Mouse (Mus musculus) heart, embryonic 15.5 days (tissue): ENCODE data around the gene Mmp9. TPM values are rescaled to one million over a fixed set of nuclear protein-coding genes. Genes with fewer than 3 reads are reported as not detected.

Experiments used
- ATAC-seq: fragments of 200-750 bp; cut with Nextera tagmentation; replicated peaks from 2 replicates; pipeline ENCODE4 v1.8.0; 2017; ENCODE audit warnings: low read depth, moderate TSS enrichment; ENCODE audit not compliant: insufficient number of reproducible peaks, insufficient read depth, low FRiP score
- H3K27ac ChIP-seq: fragments of 300-500 bp; sonication (generic); 2 replicates; pipeline ENCODE4 v1.5.1; 2015; ENCODE audit warnings: mild to moderate bottlenecking, inconsistent platforms
- H3K27me3 ChIP-seq: fragments of 300-500 bp; sonication (generic); 2 replicates; pipeline ENCODE4 v1.6.1; 2015; ENCODE audit warnings: inconsistent platforms
- H3K36me3 ChIP-seq: fragments of 300-500 bp; sonication (generic); 2 replicates; pipeline ENCODE4 v1.6.1; 2015; ENCODE audit warnings: mild to moderate bottlenecking, inconsistent platforms
- H3K4me1 ChIP-seq: fragments of 300-500 bp; sonication (generic); replicated peaks from 2 replicates; pipeline ENCODE4 v1.6.1; 2015; ENCODE audit warnings: inconsistent platforms
- H3K4me2 ChIP-seq: fragments of 300-500 bp; sonication (generic); 2 replicates; pipeline ENCODE4 v1.6.1; 2015; ENCODE audit warnings: inconsistent platforms, mild to moderate bottlenecking, moderate library complexity
- H3K4me3 ChIP-seq: fragments of 300-500 bp; sonication (generic); 2 replicates; pipeline ENCODE4 v1.5.1; 2015; ENCODE audit warnings: mild to moderate bottlenecking, inconsistent platforms
- H3K9ac ChIP-seq: fragments of 300-500 bp; sonication (generic); 2 replicates; pipeline ENCODE4 v1.6.1; 2015; ENCODE audit warnings: mild to moderate bottlenecking, inconsistent platforms
- H3K9me3 ChIP-seq: fragments of 300-500 bp; sonication (generic); replicated peaks from 2 replicates; pipeline ENCODE4 v1.6.1; 2016; ENCODE audit warnings: inconsistent platforms
- WGBS: fragments of 180-500 bp; shearing (Covaris S2); methylation state at CpG from one replicate; pipeline ENCODE4 v1.1.7; 2015; ENCODE audit warnings: mixed read lengths; 5-methylcytosine and 5-hydroxymethylcytosine counted together
- polyA plus RNA-seq: library from polyadenylated mRNA; unstranded; fragments of >200 nt; fragmentation: Nextera tagmentation; extraction: Ambion mirVana; gene quantifications from 2 replicates; pipeline ENCODE4 v1.2.1, GENCODE M21; 2015

The Mmp9 gene
- polyA plus RNA-seq, 1 experiment from 2014 or later = 0.81 TPM

- no peak for ATAC-seq
- Histone ChIP-seq H3K4me1 (no peaks in the 10 kb centered on the region), H3K27ac (no peak overlapping the region), H3K9me3 (peaks cover 5% of the 10 kb centered on the region; the same call in 1 of the 2 replicates), H3K4me3 (no peak overlapping the region), H3K9ac (no peak overlapping the region), H3K36me3 (peaks cover 93% of the 10 kb centered on the region), H3K4me2 (no peak overlapping the region), H3K27me3 (no peaks in the 10 kb centered on the region)
- 92% methylated on average over 13 of the region's 13 CpGs for WGBS
These were observed 39.2 kb upstream of the Mmp9 start for GRCm38 (mm10) chr2:164901380-164901779.

DNA sequence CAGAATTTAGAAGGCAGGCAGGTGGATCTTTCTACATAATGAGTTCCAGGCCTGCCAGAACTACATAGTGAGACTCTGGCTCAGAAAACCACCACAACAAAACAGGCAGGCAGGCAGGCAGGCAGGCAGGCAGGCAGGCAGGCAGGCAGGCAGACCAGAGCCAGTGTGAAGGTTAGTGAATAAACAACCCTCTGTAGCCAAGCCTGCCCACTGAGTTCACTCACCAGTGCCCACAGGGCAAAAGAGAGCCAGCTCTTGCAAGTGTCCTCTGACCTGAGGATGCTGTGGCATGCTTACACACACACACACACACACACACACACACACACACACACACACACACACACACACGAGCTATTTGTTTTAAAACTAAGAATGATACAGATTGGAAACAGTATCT, 37.1 kb upstream of the Mmp9 start:
- H3K27me3 ChIP-seq = no peaks in the 10 kb centered on the region
- 88% methylated on average over 1 of the region's 1 CpGs for WGBS
- H3K36me3 ChIP-seq = peaks cover 94% of the 10 kb centered on the region
- no peak for ATAC-seq
- H3K4me1 ChIP-seq = no peaks in the 10 kb centered on the region
- H3K9ac ChIP-seq = no peak overlapping the region
- peaks cover 5% of the 10 kb centered on the region; the same call in 1 of the 2 replicates for H3K9me3 ChIP-seq
- no peak overlapping the region for H3K4me2 ChIP-seq
- H3K4me3 ChIP-seq = no peak overlapping the region
- H3K27ac ChIP-seq = no peak overlapping the region

DNA sequence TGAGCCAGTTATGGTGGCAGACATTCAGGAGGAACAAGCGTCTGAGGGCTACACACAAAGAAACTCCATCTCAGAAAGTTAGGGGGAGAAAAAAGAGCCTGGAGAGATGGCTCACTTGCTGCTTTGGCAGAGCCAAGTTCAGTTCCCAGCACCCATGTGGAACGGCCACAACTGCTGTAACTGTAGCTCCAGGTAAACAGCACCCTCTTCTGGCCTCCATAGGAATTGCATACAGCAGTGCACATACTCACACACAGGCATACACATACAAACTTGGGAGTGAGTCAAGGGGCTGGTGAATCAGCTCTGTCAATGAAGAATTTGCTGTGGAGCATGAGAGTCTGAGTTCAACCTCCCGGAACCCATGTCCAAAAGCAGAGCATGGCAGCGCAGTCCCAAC, 34.5 kb upstream of the Mmp9 start:
- ATAC-seq = no peak
- Histone ChIP-seq H3K9ac (no peak overlapping the region), H3K27me3 (no peaks in the 10 kb centered on the region), H3K9me3 (peaks cover 5% of the 10 kb centered on the region; the same call in 1 of the 2 replicates), H3K4me2 (no peak overlapping the region), H3K4me3 (no peak overlapping the region), H3K36me3 (peaks cover 78% of the 10 kb centered on the region), H3K27ac (no peak overlapping the region), H3K4me1 (peaks cover 15% of the 10 kb centered on the region)
- 97% methylated on average over 4 of the region's 4 CpGs for WGBS

DNA sequence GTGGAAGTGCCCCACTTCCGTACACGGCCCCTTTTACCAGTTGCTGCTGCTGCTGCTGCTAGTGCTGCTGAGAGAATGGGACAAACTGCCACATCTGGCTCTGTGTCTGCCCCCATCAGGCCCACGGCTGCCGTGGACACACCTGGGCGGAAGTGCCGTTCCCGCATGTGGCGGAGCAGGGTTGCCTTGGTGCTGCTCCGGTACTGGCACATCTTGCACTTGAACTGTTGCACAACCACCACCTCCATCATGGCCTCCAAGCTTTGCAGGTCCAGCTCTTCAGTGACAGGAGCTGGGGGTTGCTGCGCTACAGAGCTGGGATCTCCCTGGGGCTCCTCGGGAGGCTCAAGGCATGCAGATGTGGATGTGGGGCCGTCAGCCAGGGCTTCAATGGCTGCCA, 33.1 kb upstream of the Mmp9 start:
- Histone ChIP-seq H3K4me2 (no peak overlapping the region), H3K36me3 (peaks cover 63% of the 10 kb centered on the region), H3K9ac (no peak overlapping the region), H3K27ac (no peak overlapping the region), H3K27me3 (no peaks in the 10 kb centered on the region), H3K4me3 (no peak overlapping the region), H3K4me1 (peaks cover 19% of the 10 kb centered on the region), H3K9me3 (peaks cover 5% of the 10 kb centered on the region; the same call in 1 of the 2 replicates)
- no peak for ATAC-seq
- WGBS = 95% methylated on average over 12 of the region's 12 CpGs

GRCm38 (mm10) chr2:164908011-164908410, 32.6 kb upstream of the Mmp9 start:
- Histone ChIP-seq H3K27me3 (no peaks in the 10 kb centered on the region), H3K36me3 (peaks cover 58% of the 10 kb centered on the region), H3K9ac (no peak overlapping the region), H3K4me3 (no peak overlapping the region), H3K4me2 (no peak overlapping the region), H3K9me3 (peaks cover 5% of the 10 kb centered on the region; the same call in 1 of the 2 replicates), H3K4me1 (peaks cover 23% of the 10 kb centered on the region), H3K27ac (no peak overlapping the region)
- WGBS = 97% methylated on average over 5 of the region's 5 CpGs
- ATAC-seq = no peak

- Histone ChIP-seq H3K27me3 (no peaks in the 10 kb centered on the region), H3K9ac (no peak overlapping the region), H3K36me3 (peaks cover 52% of the 10 kb centered on the region), H3K4me2 (peak overlapping the region; percentile 4; the same call in 1 of the 2 replicates), H3K27ac (no peak overlapping the region), H3K9me3 (peaks cover 5% of the 10 kb centered on the region; the same call in 1 of the 2 replicates), H3K4me3 (0 out of 2 replicates have a peak overlapping the region, but pooled peaks have one; percentile 71), H3K4me1 (peaks cover 27% of the 10 kb centered on the region)
- ATAC-seq = no peak
- WGBS = 86% methylated on average over 3 of the region's 3 CpGs
These were observed 31.5 kb upstream of the Mmp9 start for GRCm38 (mm10) chr2:164909100-164909499.

- no peaks in the 10 kb centered on the region for H3K27me3 ChIP-seq
- no peak for ATAC-seq
- 0 out of 2 replicates have a peak overlapping the region, but pooled peaks have one; percentile 30 for H3K27ac ChIP-seq
- H3K4me2 ChIP-seq = peak overlapping the region; percentile 82
- peaks cover 48% of the 10 kb centered on the region for H3K36me3 ChIP-seq
- H3K9me3 ChIP-seq = peaks cover 5% of the 10 kb centered on the region; the same call in 1 of the 2 replicates
- 73% methylated on average over 1 of the region's 1 CpGs for WGBS
- peaks cover 27% of the 10 kb centered on the region for H3K4me1 ChIP-seq
- peak overlapping the region; percentile 78 for H3K9ac ChIP-seq
- peak overlapping the region; percentile 71 for H3K4me3 ChIP-seq
These were observed 31.0 kb upstream of the Mmp9 start for GRCm38 (mm10) chr2:164909542-164909941.

DNA sequence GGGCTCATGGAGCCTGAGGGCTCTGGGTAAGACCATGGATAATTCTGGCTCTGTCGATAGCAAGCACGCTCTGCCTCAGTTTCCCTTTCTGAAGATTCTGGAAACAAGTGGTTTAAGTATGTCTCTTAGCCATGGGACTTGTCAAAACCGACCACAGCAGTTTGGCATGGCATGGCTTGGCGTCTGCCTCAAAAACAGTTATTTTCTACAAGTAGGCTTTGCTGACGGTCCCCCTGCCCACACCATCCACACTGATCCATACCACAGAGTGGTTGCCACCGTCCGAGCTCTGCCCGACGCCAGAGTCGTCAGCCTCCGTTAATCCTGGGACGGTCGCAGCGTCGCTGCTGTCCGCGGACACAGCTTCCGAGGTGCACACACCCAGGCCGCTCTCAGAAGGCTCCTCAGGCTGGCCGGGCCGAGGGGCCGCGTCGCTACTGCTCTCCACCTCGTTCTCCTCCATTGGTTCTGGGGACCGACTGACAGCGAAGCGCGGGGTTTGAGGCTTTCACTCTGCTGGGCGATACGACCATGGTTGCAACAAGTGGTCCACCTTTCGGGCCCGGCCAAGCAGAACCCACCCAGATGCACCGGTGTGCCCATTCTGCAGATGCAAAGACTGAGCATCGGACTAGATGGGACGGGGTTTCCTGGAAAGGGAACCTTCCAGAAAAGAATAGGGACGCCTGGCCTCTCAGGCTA, 30.1 kb upstream of the Mmp9 start:
- peak overlapping the region; percentile 71 for H3K4me3 ChIP-seq
- peaks cover 27% of the 10 kb centered on the region for H3K4me1 ChIP-seq
- peak overlapping the region; percentile 82 for H3K4me2 ChIP-seq
- peak; percentile 1; the same call in 1 of the 2 replicates for ATAC-seq
- 3% methylated on average over 37 of the region's 37 CpGs for WGBS
- H3K27ac ChIP-seq = peak overlapping the region; percentile 98
- H3K9ac ChIP-seq = peak overlapping the region; percentile 78
- no peaks in the 10 kb centered on the region for H3K27me3 ChIP-seq
- peaks cover 38% of the 10 kb centered on the region for H3K36me3 ChIP-seq
- peaks cover 5% of the 10 kb centered on the region; the same call in 1 of the 2 replicates for H3K9me3 ChIP-seq

DNA sequence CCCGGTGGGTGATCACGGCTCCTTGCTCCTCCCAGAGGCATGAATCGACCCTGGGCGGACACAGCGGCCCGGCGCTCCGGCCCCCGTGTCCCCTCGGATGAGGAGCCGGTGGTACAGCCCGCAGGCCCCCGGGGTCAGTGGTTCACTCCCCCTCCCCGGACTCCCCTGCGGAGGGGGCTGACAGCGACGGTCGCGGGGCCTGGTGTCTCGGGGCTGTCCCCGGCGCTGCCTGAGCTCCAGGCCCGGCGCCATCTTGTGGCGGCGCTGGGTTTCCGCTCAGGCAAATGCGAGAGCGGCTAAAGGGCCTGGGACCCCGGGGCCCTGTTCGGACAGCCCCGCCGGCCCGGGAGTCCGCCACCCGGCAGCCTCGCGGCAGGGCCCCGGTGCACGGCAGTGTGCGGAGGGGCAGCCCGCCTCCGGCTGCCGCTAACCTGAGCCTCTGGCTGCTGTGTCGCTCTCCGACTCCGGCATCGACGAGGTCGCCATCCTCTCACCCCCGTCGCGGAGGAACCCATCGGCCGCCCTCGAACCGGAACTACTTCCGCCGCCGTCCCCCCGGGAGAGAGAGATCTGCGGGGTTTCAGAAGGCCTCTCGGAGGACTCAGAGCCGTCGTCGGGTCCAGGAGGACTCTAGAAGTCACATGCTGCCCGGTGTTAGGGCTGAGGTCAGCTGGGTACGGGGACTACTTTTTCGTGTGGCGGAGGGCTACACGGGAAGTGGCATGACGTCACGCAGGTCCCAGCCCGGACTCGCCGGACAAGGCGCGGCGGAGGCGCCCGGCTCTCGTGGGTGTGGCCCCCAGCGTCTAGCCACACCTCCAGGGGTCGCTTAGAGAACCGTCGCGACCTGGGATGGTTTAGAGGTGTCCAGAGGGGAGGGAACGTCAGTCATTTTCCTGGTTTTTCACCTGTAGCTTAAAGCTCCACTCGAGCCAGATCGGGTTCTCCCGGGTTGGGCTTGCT, 29.2 kb upstream of the Mmp9 start, which contains the start of gene Zfp335:
Gene Zfp335 (minus strand): TSS at position 672 of the 963 bp plus-strand sequence.
- Histone ChIP-seq H3K27ac (peak within 1 kb of the TSS; percentile 98), H3K4me2 (peak within 1 kb of the TSS; percentile 82), H3K4me3 (peak within 1 kb of the TSS; percentile 71), H3K4me1 (peaks cover 27% of the 10 kb centered on the region), H3K27me3 (no peaks in the 10 kb centered on the region), H3K36me3 (peaks cover 30% of the 10 kb centered on the region), H3K9ac (peak within 1 kb of the TSS; percentile 78), H3K9me3 (0 out of 2 replicates have a peak, but pooled peaks cover under 1% of the 10 kb centered on the region)
- peak; percentile 91 for ATAC-seq
- under 1% methylated on average over 91 of the region's 91 CpGs for WGBS

- peaks cover 22% of the 10 kb centered on the region for H3K36me3 ChIP-seq
- H3K4me1 ChIP-seq = peaks cover 27% of the 10 kb centered on the region
- H3K27me3 ChIP-seq = no peaks in the 10 kb centered on the region
- H3K4me2 ChIP-seq = peak overlapping the region; percentile 82
- peak overlapping the region; percentile 98 for H3K27ac ChIP-seq
- peak overlapping the region; percentile 78 for H3K9ac ChIP-seq
- peak overlapping the region; percentile 71 for H3K4me3 ChIP-seq
- WGBS = 6% methylated on average over 12 of the region's 12 CpGs
- peak; percentile 63 for ATAC-seq
- H3K9me3 ChIP-seq = no peaks in the 10 kb centered on the region
These were observed 28.4 kb upstream of the Mmp9 start for GRCm38 (mm10) chr2:164912151-164912550.
